ENCODE assay signal across 9 mouse cellular contexts in genomic region chr7:109892530-109892929, GRCm38 (mm10). TPM values are rescaled to one million over a fixed set of nuclear protein-coding genes. Genes with fewer than 3 reads are reported as not detected.
DNase-seq lines count a peak whose midpoint lies in the region; ATAC-seq lines count a peak whose summit lies in the region.
"Had no signal": no experiment of that assay in that cellular context is flagged by ENCODE, and none has a peak within 500 bp of the region (broad histone marks: within the 10 kb centered on the region; RNA-seq: fewer than 3 reads in every experiment).

No protein-coding gene starts in this region.

- H3K27me3 ChIP-seq in forebrain, embryonic 13.5 days, result no peaks in the 10 kb centered on the region
- H3K27me3 ChIP-seq in hindbrain, embryonic 11.5 days (ENCODE audit: control insufficient read depth, insufficient read depth, low read length), result no peaks in the 10 kb centered on the region

- H3K27ac ChIP-seq in forebrain, embryonic 13.5 days, result no peak overlapping the region
- no peak overlapping the region for H3K27ac ChIP-seq in hindbrain, embryonic 11.5 days (ENCODE audit: low read depth, low read length)
- H3K27ac ChIP-seq: macrophage had no signal

- peak; percentile 66; the same call in 1 of the 2 replicates for ATAC-seq in forebrain, embryonic 13.5 days
- 0 out of 2 replicates have a peak, but pooled peaks have one; percentile 30 for ATAC-seq in hindbrain, embryonic 11.5 days (ENCODE audit: low FRiP score)
- ATAC-seq in megakaryocyte, adult 5-6 weeks (ENCODE audit: poor library complexity, severe bottlenecking), result peak; percentile 70

- WGBS in forebrain, embryonic 13.5 days, result 40% methylated on average over 3 of the region's 3 CpGs
- WGBS in hindbrain, embryonic 11.5 days, result 42% methylated on average over 3 of the region's 3 CpGs

- H3K4me1 ChIP-seq in forebrain, embryonic 13.5 days, result no peaks in the 10 kb centered on the region
- no peaks in the 10 kb centered on the region for H3K4me1 ChIP-seq in hindbrain, embryonic 11.5 days (replicated peaks; ENCODE audit: control insufficient read depth, insufficient read depth, low read length)

- no peaks in the 10 kb centered on the region for H3K9me3 ChIP-seq in forebrain, embryonic 13.5 days (replicated peaks)
- H3K9me3 ChIP-seq in hindbrain, embryonic 11.5 days (ENCODE audit: control insufficient read depth, low read length), result no peaks in the 10 kb centered on the region

- H3K9ac ChIP-seq in forebrain, embryonic 13.5 days, result no peak overlapping the region
- H3K9ac ChIP-seq in hindbrain, embryonic 11.5 days (ENCODE audit: low read depth, low read length), result no peak overlapping the region

- H3K4me2 ChIP-seq in forebrain, embryonic 13.5 days, result no peak overlapping the region
- H3K4me2 ChIP-seq in hindbrain, embryonic 11.5 days (replicated peaks; ENCODE audit: low read depth, low read length), result no peak overlapping the region

- H3K36me3 ChIP-seq in forebrain, embryonic 13.5 days (ENCODE audit: poor library complexity, severe bottlenecking), result peaks cover 90% of the 10 kb centered on the region
- H3K36me3 ChIP-seq in hindbrain, embryonic 11.5 days (ENCODE audit: control insufficient read depth, insufficient read depth, low read length), result 0 out of 2 replicates have a peak, but pooled peaks cover 11% of the 10 kb centered on the region

- no peak overlapping the region for H3K4me3 ChIP-seq in forebrain, embryonic 13.5 days
- H3K4me3 ChIP-seq in hindbrain, embryonic 11.5 days (ENCODE audit: low read depth, low read length), result no peak overlapping the region

- DNase-seq in Muller cell, postnatal 12 days (ENCODE audit: inconsistent ontology term), result peak; percentile 58
- peak; percentile 60 for DNase-seq in c-Kit-positive CD71-positive TER-119-negative erythroid progenitor cells, embryonic 14.5 days (ENCODE audit: low read depth)
- peak; percentile 84 for DNase-seq in hindbrain, embryonic 11.5 days (ENCODE audit: low spot score)
- peak; percentile 68 to 77 for DNase-seq in layer of hippocampus, postnatal 36 days
- DNase-seq in right cerebral cortex, postnatal 25 days, result peak; percentile 75
- peak; percentile 38 for DNase-seq in yolk sac, embryonic 10.5 days (ENCODE audit: low spot score)

RNA-seq across cellular contexts. Expression of gene Scube2, which starts 27.1 kb away (rescaled TPM):
- 0.77 and 0.79 TPM in 2 replicates for polyA plus RNA-seq in forebrain, embryonic 13.5 days (2015; fragmentation: Nextera tagmentation; extraction: Ambion mirVana)
- polyA plus RNA-seq in hindbrain, embryonic 11.5 days (2014; fragmentation: Nextera tagmentation; extraction: Ambion mirVana), result 3.2 and 4.3 TPM in 2 replicates
- total RNA-seq in layer of hippocampus, postnatal 36 days (2021), result 1 to 10 TPM; 1.9 to 2.0 TPM
- total RNA-seq in megakaryocyte, adult 5-6 weeks (2015), result not detected in 2 replicates
- total RNA-seq in megakaryocyte, adult 5-6 weeks (2017), result not detected in 2 replicates
- polyA plus RNA-seq: macrophage had no signal
